Comparison of ENCODE assay signal across 7 mouse cellular contexts in genomic region chr4:141793282-141794151, GRCm38 (mm10). TPM values are rescaled to one million over a fixed set of nuclear protein-coding genes. Genes with fewer than 3 reads are reported as not detected.
A peak's percentile ranks its signal among the peaks of the same experiment; 100 is the strongest.
DNase-seq lines count a peak whose midpoint lies in the region; ATAC-seq lines count a peak whose summit lies in the region.

TSS of gene Casp9 (plus strand) at chr4:141793612.

- ATAC-seq in granulocyte monocyte progenitor cell, adult 5-6 weeks (replicated peaks; ENCODE audit: poor library complexity, severe bottlenecking): peak; percentile 66
- ATAC-seq in midbrain, embryonic 13.5 days: peak; percentile 69

- under 1% methylated on average over 80 of the region's 80 CpGs for WGBS in embryonic facial prominence, embryonic 10.5 days
- WGBS in limb, embryonic 10.5 days: under 1% methylated on average over 77 of the region's 80 CpGs
- under 1% methylated on average over 70 of the region's 80 CpGs for WGBS in midbrain, embryonic 13.5 days

- no peaks in the 10 kb centered on the region for H3K9me3 ChIP-seq in embryonic facial prominence, embryonic 10.5 days
- no peaks in the 10 kb centered on the region for H3K9me3 ChIP-seq in limb, embryonic 10.5 days (replicated peaks)
- no peaks in the 10 kb centered on the region for H3K9me3 ChIP-seq in midbrain, embryonic 13.5 days

- H3K4me1 ChIP-seq in embryonic facial prominence, embryonic 10.5 days: peaks cover 39% of the 10 kb centered on the region
- peaks cover 36% of the 10 kb centered on the region for H3K4me1 ChIP-seq in limb, embryonic 10.5 days
- H3K4me1 ChIP-seq in midbrain, embryonic 13.5 days (replicated peaks): peaks cover 39% of the 10 kb centered on the region

- H3K4me3 ChIP-seq in embryonic facial prominence, embryonic 10.5 days: peak within 1 kb of the TSS; percentile 73
- peak within 1 kb of the TSS; percentile 74 for H3K4me3 ChIP-seq in limb, embryonic 10.5 days
- peak within 1 kb of the TSS; percentile 76 for H3K4me3 ChIP-seq in midbrain, embryonic 13.5 days (replicated peaks)

- peak within 1 kb of the TSS; percentile 89 for H3K27ac ChIP-seq in embryonic facial prominence, embryonic 10.5 days (replicated peaks)
- peak within 1 kb of the TSS; percentile 90 for H3K27ac ChIP-seq in limb, embryonic 10.5 days
- peak within 1 kb of the TSS; percentile 93 for H3K27ac ChIP-seq in midbrain, embryonic 13.5 days

- H3K4me2 ChIP-seq in midbrain, embryonic 13.5 days (replicated peaks): peak within 1 kb of the TSS; percentile 66

- H3K27me3 ChIP-seq in embryonic facial prominence, embryonic 10.5 days (replicated peaks; ENCODE audit: low read depth, poor library complexity, severe bottlenecking): no peaks in the 10 kb centered on the region
- H3K27me3 ChIP-seq in limb, embryonic 10.5 days (ENCODE audit: low read depth, poor library complexity, severe bottlenecking): no peaks in the 10 kb centered on the region
- H3K27me3 ChIP-seq in midbrain, embryonic 13.5 days: no peaks in the 10 kb centered on the region

- peak within 1 kb of the TSS; percentile 79 for H3K9ac ChIP-seq in midbrain, embryonic 13.5 days (replicated peaks)

- peak; percentile 99 for DNase-seq in adrenal gland, postnatal 10 days
- peak; percentile 98 for DNase-seq in embryonic facial prominence, embryonic 10.5 days (ENCODE audit: low spot score)
- peak; percentile 98 for DNase-seq in kidney, adult 11 months
- peak; percentile 99 for DNase-seq in limb, embryonic 10.5 days (ENCODE audit: low spot score)
- DNase-seq in spleen, adult 12 weeks (ENCODE audit: low spot score): peak; percentile 98

- peaks cover 26% of the 10 kb centered on the region for H3K36me3 ChIP-seq in embryonic facial prominence, embryonic 10.5 days (replicated peaks)
- H3K36me3 ChIP-seq in limb, embryonic 10.5 days: peaks cover 28% of the 10 kb centered on the region
- H3K36me3 ChIP-seq in midbrain, embryonic 13.5 days: peaks cover 19% of the 10 kb centered on the region

RNA-seq across cellular contexts. Expression of gene Casp9, which starts in this region (rescaled TPM):
- total RNA-seq in adrenal gland, postnatal 10 days (2021): 10 to 100 TPM; 14.4 to 22.5 TPM
- 21.2 and 23.1 TPM in 2 replicates for polyA plus RNA-seq in embryonic facial prominence, embryonic 10.5 days (2016; fragmentation: Nextera tagmentation; extraction: Ambion mirVana)
- 11.5 and 12.8 TPM in 2 replicates for total RNA-seq in granulocyte monocyte progenitor cell, adult 5-6 weeks (2014; fragmentation: Nextera tagmentation)
- 8.7 and 11.1 TPM in 2 replicates for total RNA-seq in granulocyte monocyte progenitor cell, adult 5-6 weeks (2017)
- 24.0 and 24.2 TPM in 2 replicates for polyA plus RNA-seq in limb, embryonic 10.5 days (2016; fragmentation: Nextera tagmentation; extraction: Ambion mirVana)
- polyA plus RNA-seq in midbrain, embryonic 13.5 days (2015; fragmentation: Nextera tagmentation; extraction: Ambion mirVana): 19.1 and 23.2 TPM in 2 replicates

Comparison
In these comparisons a context has a peak if more than half of its experiments do, and no peak if none do; other contexts are left out.
1. Peak in every context shown above with its lines: DNase-seq, ATAC-seq, H3K4me3 ChIP-seq and H3K27ac ChIP-seq.